Mouse (Mus musculus) olfactory bulb, adult 2 months (tissue): ENCODE data around the gene Cend1.

Experiments used
- CTCF ChIP-seq: fragments of 200-500 bp; IDR thresholded peaks from 2 replicates; pipeline ENCODE4 v1.5.1; 2012; ENCODE audit warnings: low read depth, mild to moderate bottlenecking, low read length, moderate library complexity; ENCODE audit not compliant: insufficient read depth
- POLR2A ChIP-seq: fragments of 200-500 bp; IDR thresholded peaks from 2 replicates; pipeline ENCODE4 v1.6.1; 2012; ENCODE audit warnings: mild to moderate bottlenecking, low read depth, low read length, moderate library complexity; ENCODE audit not compliant: insufficient read depth

- TF ChIP-seq CTCF (no peak), POLR2A (no peak)
Observed at GRCm38 (mm10) chr7:141464603-141465201, 35.4 kb upstream of the Cend1 start.
